Mouse (Mus musculus) left cerebral cortex, postnatal 4 days (tissue): ENCODE data around the gene 1700001P01Rik. TPM values are rescaled to one million over a fixed set of nuclear protein-coding genes. Genes with fewer than 3 reads are reported as not detected.

Source experiments
- DNase-seq: peaks from one replicate; pipeline ENCODE4 v3.0.0-alpha.2; 2022
- intact Hi-C: fragments of 180-260 bp; cut with DNase I; formaldehyde crosslinking; loops from one replicate; pipeline ENCODE4 v1.15.1; 2025
- total RNA-seq, 2 experiments: library from RNA; stranded (reverse); gene quantifications; 2 replicates each; pipeline ENCODE4 v1.2.3; 2021

Gene 1700001P01Rik
- 1 to 10 TPM in 1 of 2 experiments, not detected in 1; 2.0 TPM for total RNA-seq

- no peak for DNase-seq
- intact Hi-C loops, result no loop called here
Observed at GRCm38 (mm10) chr11:97775808-97776496, at the start of gene 1700001P01Rik. Gene 1700001P01Rik, minus strand, starts transcription at chr11:97775918.

GRCm38 (mm10) chr11:97825295-97825694, 49.6 kb upstream of the 1700001P01Rik start:
- no peak for DNase-seq
- intact Hi-C loops, result no loop called here

GRCm38 (mm10) chr11:97824895-97825294, 49.2 kb upstream of the 1700001P01Rik start:
- no peak for DNase-seq
- intact Hi-C loops, result no loop called here

- no peak for DNase-seq
- intact Hi-C loops, result no loop called here
Observed at GRCm38 (mm10) chr11:97824168-97824567, 48.5 kb upstream of the 1700001P01Rik start.

GRCm38 (mm10) chr11:97822840-97823603, 47.3 kb upstream of the 1700001P01Rik start:
- DNase-seq, result no peak
- intact Hi-C loops, result no loop called here

- DNase-seq, result no peak
- intact Hi-C loops, result no loop called here
Observed at GRCm38 (mm10) chr11:97821401-97822064, 45.8 kb upstream of the 1700001P01Rik start.

GRCm38 (mm10) chr11:97820840-97821239, 45.1 kb upstream of the 1700001P01Rik start:
- no peak for DNase-seq
- intact Hi-C loops, result no loop called here

GRCm38 (mm10) chr11:97819923-97820322, 44.2 kb upstream of the 1700001P01Rik start:
- DNase-seq, result no peak
- intact Hi-C loops, result no loop called here

GRCm38 (mm10) chr11:97819102-97819501, 43.4 kb upstream of the 1700001P01Rik start:
- no peak for DNase-seq
- intact Hi-C loops, result no loop called here

GRCm38 (mm10) chr11:97818571-97818970, 42.9 kb upstream of the 1700001P01Rik start:
- peak; percentile 77 for DNase-seq
- intact Hi-C loops, result no loop called here

- intact Hi-C loops, result no loop called here
Observed at GRCm38 (mm10) chr11:97818003-97818402, 42.3 kb upstream of the 1700001P01Rik start.

GRCm38 (mm10) chr11:97817379-97817778, 41.7 kb upstream of the 1700001P01Rik start:
- intact Hi-C loops, result no loop called here
- no peak for DNase-seq

More at GRCm38 (mm10) chr11:97818003-97818402, 42.3 kb upstream of the 1700001P01Rik start:
- DNase-seq, result no peak

- intact Hi-C loops, result no loop called here
- no peak for DNase-seq
Observed at GRCm38 (mm10) chr11:97816916-97817315, 41.2 kb upstream of the 1700001P01Rik start.

- intact Hi-C loops, result no loop called here
- DNase-seq, result no peak
Observed at GRCm38 (mm10) chr11:97816176-97816575, 40.5 kb upstream of the 1700001P01Rik start.

- DNase-seq, result no peak
- intact Hi-C loops, result no loop called here
Observed at GRCm38 (mm10) chr11:97815736-97816135, 40.0 kb upstream of the 1700001P01Rik start.

GRCm38 (mm10) chr11:97813746-97814515, 38.2 kb upstream of the 1700001P01Rik start:
- intact Hi-C loops, result no loop called here
- DNase-seq, result no peak

- no peak for DNase-seq
Observed at GRCm38 (mm10) chr11:97813085-97813484, 37.4 kb upstream of the 1700001P01Rik start.

GRCm38 (mm10) chr11:97812491-97812921, 36.8 kb upstream of the 1700001P01Rik start:
- DNase-seq, result peak; percentile 56
- intact Hi-C loops, result no loop called here

More at GRCm38 (mm10) chr11:97813085-97813484, 37.4 kb upstream of the 1700001P01Rik start:
- intact Hi-C loops, result no loop called here

- intact Hi-C loops, result no loop called here
Observed at GRCm38 (mm10) chr11:97811569-97812362, 36.0 kb upstream of the 1700001P01Rik start.

GRCm38 (mm10) chr11:97810970-97811369, 35.3 kb upstream of the 1700001P01Rik start:
- DNase-seq, result no peak
- intact Hi-C loops, result no loop called here

More at GRCm38 (mm10) chr11:97811569-97812362, 36.0 kb upstream of the 1700001P01Rik start:
- DNase-seq, result no peak
